ENCODE assay signal across 18 mouse cellular contexts in genomic region chr3:31274875-31275274, GRCm38 (mm10). TPM values are rescaled to one million over a fixed set of nuclear protein-coding genes. Genes with fewer than 3 reads are reported as not detected.
"Had no signal": no experiment of that assay in that cellular context is flagged by ENCODE, and none has a peak within 500 bp of the region (broad histone marks: within the 10 kb centered on the region; RNA-seq: fewer than 3 reads in every experiment).

No protein-coding gene starts in this region.

- H3K4me2 ChIP-seq: neural tube, embryonic 13.5 days; neural tube, embryonic 15.5 days; stomach, embryonic 15.5 days had no signal

- H3K27me3 ChIP-seq: neural tube, embryonic 13.5 days; neural tube, embryonic 15.5 days; stomach, embryonic 15.5 days had no signal

- H3K9ac ChIP-seq: neural tube, embryonic 13.5 days; neural tube, embryonic 15.5 days; stomach, embryonic 15.5 days had no signal

- H3K4me3 ChIP-seq: neural tube, embryonic 13.5 days; neural tube, embryonic 15.5 days; stomach, embryonic 15.5 days had no signal

- H3K36me3 ChIP-seq: neural tube, embryonic 13.5 days; neural tube, embryonic 15.5 days; stomach, embryonic 15.5 days had no signal

- DNase-seq: retina, postnatal 1 day; right cerebral cortex, adult 18-20 months; right cerebral cortex, postnatal 14 days; right cerebral cortex, postnatal 25 days; right cerebral cortex, postnatal 4 days; spleen, adult 18-20 months; thymus, adult 18-20 months; thymus, adult 2 months; thymus, postnatal 14 days; thymus, postnatal 25 days; thymus, postnatal 36 days; thymus, postnatal 4 days had no signal

- H3K9me3 ChIP-seq: neural tube, embryonic 13.5 days; neural tube, embryonic 15.5 days; stomach, embryonic 15.5 days had no signal

- H3K27ac ChIP-seq: neural tube, embryonic 13.5 days; neural tube, embryonic 15.5 days; stomach, embryonic 15.5 days; stomach, postnatal 0 days had no signal

- H3K4me1 ChIP-seq: neural tube, embryonic 13.5 days; neural tube, embryonic 15.5 days; stomach, embryonic 15.5 days had no signal

RNA-seq across cellular contexts. Expression of gene Slc7a14, which starts 35.3 kb away (rescaled TPM):
- total RNA-seq: neutrophil, adult 5-6 weeks had no signal
- polyA plus RNA-seq: spleen, adult 2 months had no signal
